In genomic region chr12:112418636-112419035, GRCm38 (mm10) we compare ENCODE assay signal across 14 mouse cellular contexts.
A peak's percentile ranks its signal among the peaks of the same experiment; 100 is the strongest.
DNase-seq lines count a peak whose midpoint lies in the region.
"Had no signal": no experiment of that assay in that cellular context is flagged by ENCODE, and none has a peak within 500 bp of the region (broad histone marks: within the 10 kb centered on the region; RNA-seq: fewer than 3 reads in every experiment).

No protein-coding gene starts in this region.

- peak; percentile 33 to 71 for DNase-seq in adrenal gland, adult (ENCODE audit: inconsistent age in 2 of 2, low spot score in 1 of 2)
- no peak for DNase-seq in adrenal gland, adult 8-10 months
- DNase-seq in adrenal gland, postnatal 10 days, result peak; percentile 40
- DNase-seq in adrenal gland, adult 18-20 months (ENCODE audit: low spot score in 2 of 2), result no peak
- peak; percentile 18 for DNase-seq in ovary, adult 18-20 months (ENCODE audit: low spot score)
- DNase-seq in ovary, postnatal 36 days (ENCODE audit: low spot score), result no peak
- DNase-seq: B cell, adult 2 months; cerebellum, adult 11 months; cerebellum, adult 18-20 months; cerebellum, adult 8-10 months; cerebellum, adult 9-11 months; cerebellum, postnatal 14 days; cerebellum, postnatal 36 days; embryo, embryonic 11 days had no signal

Comparison
In these comparisons a context has a peak if more than half of its experiments do, and no peak if none do; other contexts are left out.
1. DNase-seq: peak in adrenal gland, adult (2 of 2), adrenal gland, postnatal 10 days (single experiment) and ovary, adult 18-20 months (single experiment); none in adrenal gland, adult 8-10 months (single experiment), adrenal gland, adult 18-20 months (0 of 2) and ovary, postnatal 36 days (single experiment).